Mouse (Mus musculus) hindbrain, embryonic 13.5 days (tissue): Measurements from ENCODE around the gene Rps3. TPM values are rescaled to one million over a fixed set of nuclear protein-coding genes. Genes with fewer than 3 reads are reported as not detected.
"Not testable (repeated sequence)": the region's sequence is repeated elsewhere in the genome, so short reads cannot be mapped to it uniquely, and the experiment has no call there.

Experiments
- ATAC-seq: fragments of 200-750 bp; cut with Nextera tagmentation; 2 replicates; pipeline ENCODE4 v1.8.0; 2017; ENCODE audit warnings: moderate TSS enrichment; ENCODE audit not compliant: low FRiP score
- H3K27ac ChIP-seq: fragments of 300-500 bp; sonication (generic); 2 replicates; pipeline ENCODE4 v1.5.1; 2015; ENCODE audit warnings: inconsistent platforms, mild to moderate bottlenecking, moderate library complexity
- H3K27me3 ChIP-seq: fragments of 300-500 bp; sonication (generic); 2 replicates; pipeline ENCODE4 v1.6.1; 2015; ENCODE audit warnings: mild to moderate bottlenecking, inconsistent platforms
- H3K36me3 ChIP-seq: fragments of 300-500 bp; sonication (generic); 2 replicates; pipeline ENCODE4 v1.6.1; 2015; ENCODE audit warnings: mild to moderate bottlenecking, inconsistent platforms
- H3K4me1 ChIP-seq: fragments of 300-500 bp; sonication (generic); replicated peaks from 2 replicates; pipeline ENCODE4 v1.6.1; 2015; ENCODE audit warnings: inconsistent platforms
- H3K4me2 ChIP-seq: fragments of 300-500 bp; sonication (generic); 2 replicates; pipeline ENCODE4 v1.6.1; 2015; ENCODE audit warnings: inconsistent platforms, mild to moderate bottlenecking, moderate library complexity
- H3K4me3 ChIP-seq: fragments of 300-500 bp; sonication (generic); 2 replicates; pipeline ENCODE4 v1.5.1; 2015; ENCODE audit warnings: mild to moderate bottlenecking, inconsistent platforms
- H3K9ac ChIP-seq: fragments of 300-500 bp; sonication (generic); 2 replicates; pipeline ENCODE4 v1.6.1; 2015; ENCODE audit warnings: mild to moderate bottlenecking, inconsistent platforms
- H3K9me3 ChIP-seq: fragments of 300-500 bp; sonication (generic); 2 replicates; pipeline ENCODE4 v1.6.1; 2016; ENCODE audit warnings: inconsistent platforms
- whole genome bisulfite sequencing: fragments of 180-500 bp; shearing (Covaris S2); methylation state at CpG from one replicate; pipeline ENCODE4 v1.1.7; 2015; 5-methylcytosine and 5-hydroxymethylcytosine counted together
- polyA plus RNA-seq: library from polyadenylated mRNA; unstranded; fragments of >200 nt; fragmentation: Nextera tagmentation; extraction: Ambion mirVana; gene quantifications from 2 replicates; pipeline ENCODE4 v1.2.1, GENCODE M21; 2015

The Rps3 gene
- polyA plus RNA-seq = 523 and 532 TPM in 2 replicates

DNA sequence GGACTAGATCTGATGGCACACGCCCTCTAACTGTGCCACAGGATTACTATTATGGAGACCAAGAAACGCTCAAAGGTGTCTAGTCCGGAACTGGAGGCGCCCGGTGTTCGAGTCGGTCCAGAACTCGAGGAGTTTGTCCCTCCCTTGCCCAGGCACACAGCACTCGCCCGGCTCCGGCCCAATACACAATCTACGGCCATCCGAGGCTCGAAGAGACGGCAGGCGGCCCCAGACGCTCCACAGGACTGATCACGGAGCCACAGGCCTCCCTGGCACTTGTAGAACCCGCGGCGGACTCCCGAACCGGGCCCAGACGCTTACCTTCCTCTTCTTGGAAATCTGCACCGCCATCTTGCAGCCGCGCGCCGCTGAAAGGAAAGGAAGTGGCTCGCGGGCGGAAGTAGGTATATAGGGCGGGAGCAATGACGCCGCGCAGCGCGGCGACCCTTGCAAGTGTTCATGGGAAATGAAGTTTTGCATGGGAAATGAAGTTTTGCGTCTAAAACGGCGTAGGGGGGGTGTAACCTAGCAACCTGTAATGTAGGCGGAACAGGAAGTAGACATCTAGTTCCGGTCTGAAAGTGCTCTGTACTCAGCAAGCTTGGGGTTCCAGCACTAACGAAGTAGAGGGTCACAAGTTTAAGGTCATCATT lies at the start of gene Rps3:
Rps3 (minus strand) TSS at position 468 of the 653 bp plus-strand sequence.
- peaks cover 20% of the 10 kb centered on the region for H3K27me3 ChIP-seq
- no peaks in the 10 kb centered on the region for H3K9me3 ChIP-seq
- H3K4me1 ChIP-seq = peaks cover 44% of the 10 kb centered on the region
- peak within 1 kb of the TSS; percentile 96 for H3K4me2 ChIP-seq
- whole genome bisulfite sequencing = under 1% methylated on average over 45 of the region's 45 CpGs
- H3K4me3 ChIP-seq = peak within 1 kb of the TSS; percentile 68
- peaks cover 39% of the 10 kb centered on the region for H3K36me3 ChIP-seq
- H3K27ac ChIP-seq = peak within 1 kb of the TSS; percentile 88
- peak within 1 kb of the TSS; percentile 88 for H3K9ac ChIP-seq
- peak; percentile 97 for ATAC-seq

DNA sequence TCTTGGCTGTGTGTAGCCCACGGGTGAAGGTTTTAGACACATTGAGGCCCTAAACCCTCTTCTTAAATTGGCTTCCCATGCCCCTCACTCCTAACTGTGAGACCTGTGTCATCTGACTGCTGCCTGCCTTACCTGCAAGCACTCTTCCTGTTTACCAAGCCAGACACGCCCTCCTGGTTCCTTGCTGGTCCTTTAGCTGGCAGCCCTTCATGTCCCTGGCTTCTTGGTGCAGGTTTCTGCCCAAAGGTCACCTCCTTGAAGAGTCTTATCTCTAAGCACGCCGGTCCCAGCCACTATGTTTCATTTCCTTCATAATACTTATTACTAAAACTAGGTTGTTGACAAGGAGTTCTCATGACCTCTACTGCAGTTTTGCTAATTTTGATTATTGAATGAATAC lies 49.0 kb upstream of the Rps3 start:
- Histone ChIP-seq H3K27ac (no peak overlapping the region), H3K9ac (no peak overlapping the region), H3K36me3 (no peaks in the 10 kb centered on the region), H3K9me3 (no peaks in the 10 kb centered on the region), H3K4me1 (peaks cover 32% of the 10 kb centered on the region), H3K4me2 (no peak overlapping the region), H3K4me3 (no peak overlapping the region), H3K27me3 (no peaks in the 10 kb centered on the region)
- ATAC-seq = no peak
- 93% methylated on average over 4 of the region's 4 CpGs for WGBS

DNA sequence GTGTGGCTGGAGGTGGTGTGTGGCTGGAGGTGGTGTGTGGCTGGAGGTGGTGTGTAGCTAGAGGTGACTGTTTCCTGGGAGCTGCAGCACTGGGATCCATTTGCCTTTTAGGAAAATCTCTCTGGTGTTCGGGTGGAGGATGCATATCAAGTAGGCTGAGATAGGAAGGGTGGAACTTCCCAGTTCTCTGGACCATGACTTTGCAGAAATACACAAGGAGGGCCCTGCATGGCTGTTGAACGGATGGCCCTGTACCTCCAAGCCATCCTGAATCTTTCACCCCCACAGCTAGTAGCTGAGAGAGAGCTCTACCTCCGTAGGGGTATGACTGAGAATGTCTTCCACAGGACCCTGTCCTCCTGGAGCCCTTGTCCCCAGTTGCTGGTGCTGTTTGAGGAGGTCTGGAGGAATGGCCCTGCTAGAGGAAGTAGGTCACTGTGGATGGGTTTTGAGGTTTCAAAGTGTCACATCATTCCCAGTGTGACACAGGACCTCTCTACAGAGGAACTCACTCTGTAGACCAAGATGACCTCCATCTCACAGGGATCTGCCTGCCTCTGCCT lies 48.0 kb upstream of the Rps3 start:
- Histone ChIP-seq H3K4me3 (no peak overlapping the region), H3K27ac (no peak overlapping the region), H3K4me2 (no peak overlapping the region), H3K27me3 (no peaks in the 10 kb centered on the region), H3K9ac (no peak overlapping the region), H3K36me3 (no peaks in the 10 kb centered on the region), H3K4me1 (peaks cover 22% of the 10 kb centered on the region), H3K9me3 (no peaks in the 10 kb centered on the region)
- 95% methylated on average over 3 of the region's 3 CpGs for WGBS
- ATAC-seq = no peak

DNA sequence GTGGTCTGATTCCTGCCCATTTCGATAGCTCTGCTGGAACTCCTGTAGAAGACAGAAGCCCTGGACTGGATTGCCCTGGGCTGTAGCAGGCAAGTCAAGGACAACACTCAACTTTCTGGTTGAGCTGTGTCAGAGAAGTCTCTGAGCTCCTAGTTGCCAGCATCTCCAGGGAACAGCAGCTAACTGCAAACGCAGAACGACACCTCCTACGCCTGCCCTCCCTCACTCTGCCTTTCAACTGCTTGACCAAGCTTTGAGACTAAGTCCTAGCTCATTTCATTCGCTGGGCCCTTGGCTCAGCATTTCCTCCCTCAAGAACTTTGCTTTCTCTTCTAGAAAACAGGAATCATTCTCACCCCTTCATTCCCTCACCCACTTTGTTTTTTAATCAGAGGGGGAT lies 45.9 kb upstream of the Rps3 start:
- Histone ChIP-seq H3K9me3 (no peaks in the 10 kb centered on the region), H3K27me3 (no peaks in the 10 kb centered on the region), H3K27ac (no peak overlapping the region), H3K36me3 (no peaks in the 10 kb centered on the region), H3K9ac (no peak overlapping the region), H3K4me2 (no peak overlapping the region), H3K4me1 (peaks cover 9% of the 10 kb centered on the region), H3K4me3 (no peak overlapping the region)
- ATAC-seq = no peak
- 54% methylated on average over 5 of the region's 5 CpGs for WGBS

DNA sequence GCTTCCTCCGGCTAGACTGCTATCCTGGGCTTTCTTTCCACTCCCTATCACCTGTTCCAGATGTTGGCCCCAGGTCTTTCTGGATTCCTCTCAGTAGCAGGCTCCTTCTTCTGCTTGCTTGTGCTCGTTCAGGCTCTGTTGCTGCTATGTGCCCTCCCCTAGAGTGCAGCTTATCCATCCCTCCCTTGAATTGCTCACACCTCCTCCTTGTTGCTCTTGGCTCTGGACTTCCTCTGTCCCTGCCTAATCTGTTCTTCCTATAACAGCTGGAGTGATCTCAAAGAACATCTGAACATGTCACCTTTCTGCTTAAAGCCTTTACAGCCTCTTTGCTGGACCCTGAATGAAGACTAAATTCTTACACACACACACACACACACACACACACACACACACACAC lies 45.0 kb upstream of the Rps3 start:
- ATAC-seq = no peak
- Histone ChIP-seq H3K9ac (no peak overlapping the region), H3K36me3 (no peaks in the 10 kb centered on the region), H3K4me3 (no peak overlapping the region), H3K9me3 (no peaks in the 10 kb centered on the region), H3K4me1 (peaks cover under 1% of the 10 kb centered on the region; the same call in 1 of the 2 replicates), H3K27ac (no peak overlapping the region), H3K27me3 (no peaks in the 10 kb centered on the region), H3K4me2 (no peak overlapping the region)
- 60% methylated on average over 2 of the region's 2 CpGs for WGBS

DNA sequence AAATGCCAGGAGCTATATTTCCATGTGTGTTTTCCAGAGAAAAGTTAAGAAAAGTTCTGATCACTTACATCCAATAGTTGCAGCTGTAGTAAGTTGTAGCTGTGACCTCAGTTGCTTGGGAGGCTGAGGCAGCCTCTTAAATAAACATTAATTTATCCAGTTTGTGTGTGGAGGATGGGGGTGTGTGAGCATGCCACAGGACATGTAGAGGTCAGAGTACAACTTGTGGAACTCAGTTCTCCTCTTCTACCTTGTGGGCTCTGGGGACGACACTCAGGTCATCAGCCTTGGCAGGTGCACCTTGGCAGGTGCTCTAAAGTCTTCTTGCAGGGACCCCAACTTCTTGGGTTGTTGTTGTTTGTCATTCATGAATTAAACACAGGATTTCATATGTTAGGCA lies 40.3 kb upstream of the Rps3 start:
- 88% methylated on average over 1 of the region's 1 CpGs for WGBS
- no peaks in the 10 kb centered on the region for H3K36me3 ChIP-seq
- H3K4me1 ChIP-seq = no peaks in the 10 kb centered on the region
- no peak for ATAC-seq
- H3K4me3 ChIP-seq = no peak overlapping the region
- no peaks in the 10 kb centered on the region for H3K27me3 ChIP-seq
- no peak overlapping the region for H3K4me2 ChIP-seq
- no peak overlapping the region for H3K27ac ChIP-seq
- no peak overlapping the region for H3K9ac ChIP-seq
- H3K9me3 ChIP-seq = no peaks in the 10 kb centered on the region

DNA sequence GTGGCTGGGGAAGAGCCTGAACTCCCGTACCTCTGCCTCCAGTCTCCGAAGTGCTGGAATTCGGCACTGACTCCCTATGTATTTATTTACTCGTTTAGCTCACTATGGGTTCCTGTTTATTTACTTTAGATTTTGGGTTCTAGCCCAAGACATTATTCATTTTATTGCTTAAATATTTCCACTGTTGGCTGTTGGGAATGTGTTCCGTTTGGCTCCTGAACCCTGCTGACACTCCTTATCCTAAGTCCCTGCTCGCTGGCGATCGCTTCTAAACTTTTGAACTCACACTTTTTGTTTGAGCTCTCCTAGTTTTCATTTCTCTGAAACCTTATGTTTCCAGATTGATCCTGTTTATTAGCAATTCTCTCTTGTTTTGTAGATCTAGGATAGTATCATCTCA lies 39.6 kb upstream of the Rps3 start:
- 82% methylated on average over 8 of the region's 8 CpGs for WGBS
- ATAC-seq = no peak
- H3K4me1 ChIP-seq = no peaks in the 10 kb centered on the region
- H3K9me3 ChIP-seq = no peaks in the 10 kb centered on the region
- H3K4me3 ChIP-seq = no peak overlapping the region
- H3K4me2 ChIP-seq = no peak overlapping the region
- H3K36me3 ChIP-seq = no peaks in the 10 kb centered on the region
- no peak overlapping the region for H3K9ac ChIP-seq
- no peaks in the 10 kb centered on the region for H3K27me3 ChIP-seq
- no peak overlapping the region for H3K27ac ChIP-seq

DNA sequence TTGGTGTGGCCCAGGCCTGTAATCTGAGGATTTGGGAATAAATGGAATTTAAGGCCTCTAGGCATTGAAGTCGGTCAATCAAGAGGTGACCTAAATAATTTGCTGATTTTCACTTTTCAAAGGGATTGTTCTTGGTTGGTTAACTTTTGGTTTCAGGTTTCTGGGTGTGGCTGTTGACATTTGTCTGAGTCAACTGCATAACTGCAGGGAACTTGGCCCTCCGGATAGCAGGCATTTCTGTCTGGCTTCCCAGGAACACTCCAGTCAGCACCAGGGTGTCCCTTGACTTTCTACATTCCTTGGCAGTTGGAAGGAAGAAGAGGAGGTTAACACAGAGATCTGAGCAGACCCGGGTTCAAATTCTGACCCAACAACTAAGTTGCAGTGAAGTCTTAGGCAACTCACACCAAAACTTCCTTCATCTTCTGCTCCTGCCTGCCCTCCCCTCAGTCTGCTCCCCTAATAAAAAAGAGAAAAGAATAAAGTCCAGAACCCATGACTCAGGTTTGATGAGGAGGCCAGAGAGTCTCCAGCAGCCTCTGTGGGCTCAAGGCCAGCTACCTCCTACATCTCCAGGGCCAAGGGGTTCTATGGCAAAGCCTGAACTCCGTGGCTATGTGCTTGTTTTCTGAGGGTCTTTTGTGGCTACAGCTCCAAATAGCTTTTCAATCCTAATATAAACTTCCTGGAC lies 35.6 kb upstream of the Rps3 start:
- no peak overlapping the region for H3K4me3 ChIP-seq
- no peak for ATAC-seq
- no peak overlapping the region for H3K9ac ChIP-seq
- H3K27ac ChIP-seq = no peak overlapping the region
- no peaks in the 10 kb centered on the region for H3K4me1 ChIP-seq
- H3K9me3 ChIP-seq = no peaks in the 10 kb centered on the region
- H3K4me2 ChIP-seq = no peak overlapping the region
- no peaks in the 10 kb centered on the region for H3K36me3 ChIP-seq
- 66% methylated on average over 4 of the region's 4 CpGs for WGBS
- H3K27me3 ChIP-seq = no peaks in the 10 kb centered on the region

DNA sequence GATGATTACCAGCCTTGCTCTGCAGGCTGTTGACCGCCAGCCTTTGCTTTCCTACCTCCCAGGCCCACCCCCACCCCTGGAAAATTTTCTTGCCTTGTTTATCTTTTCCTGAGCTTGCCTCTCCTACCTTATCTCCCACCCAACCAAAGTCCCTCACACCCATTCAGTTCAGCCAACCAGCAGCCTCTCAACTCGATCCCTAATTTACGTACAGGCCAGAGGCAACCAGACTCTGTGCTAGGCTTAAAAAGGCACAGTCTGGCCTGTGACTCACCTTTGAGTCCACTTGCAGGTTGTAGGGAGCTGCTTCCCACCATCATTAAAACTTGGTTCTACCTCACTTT lies 33.2 kb upstream of the Rps3 start:
- 86% methylated on average over 3 of the region's 3 CpGs for WGBS
- Histone ChIP-seq H3K4me1 (no peaks in the 10 kb centered on the region), H3K9me3 (no peaks in the 10 kb centered on the region), H3K4me2 (no peak overlapping the region), H3K27ac (no peak overlapping the region), H3K9ac (no peak overlapping the region), H3K36me3 (no peaks in the 10 kb centered on the region), H3K27me3 (no peaks in the 10 kb centered on the region), H3K4me3 (no peak overlapping the region)
- no peak for ATAC-seq

DNA sequence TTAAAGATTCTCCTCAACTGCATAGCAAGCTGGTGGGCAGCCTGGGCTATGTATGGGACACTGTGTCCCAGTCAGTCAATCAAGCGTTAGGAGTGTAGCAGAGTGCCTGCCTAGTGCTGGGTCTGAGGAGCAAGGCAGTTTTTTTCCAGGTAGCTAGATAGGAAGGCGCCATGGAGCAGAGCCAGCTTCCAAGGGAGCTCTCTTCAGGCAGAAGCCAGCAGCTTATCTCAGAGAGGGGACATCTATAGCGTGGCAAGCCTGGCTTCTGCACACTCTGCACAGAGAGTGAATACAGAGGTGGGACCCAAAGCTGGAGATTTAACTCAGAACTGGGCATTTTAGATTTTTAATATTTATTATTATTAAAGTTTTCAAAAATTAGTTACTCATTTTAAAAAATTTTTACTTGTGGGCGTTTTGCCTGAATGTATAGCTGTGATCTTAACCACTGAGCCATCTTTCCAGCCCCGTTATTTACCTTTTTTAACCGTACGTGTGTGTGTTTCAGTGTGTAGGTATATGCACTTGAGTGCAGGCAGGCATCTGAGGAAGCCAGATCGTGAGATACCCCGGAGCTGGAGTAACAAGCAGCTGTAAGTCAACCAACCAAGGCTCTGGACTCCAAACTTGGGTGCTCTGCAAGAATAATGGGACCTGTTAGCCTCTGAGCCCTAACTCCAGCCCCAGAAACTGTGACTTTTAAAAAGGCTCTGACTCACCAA lies 32.7 kb upstream of the Rps3 start:
- Histone ChIP-seq H3K9ac (no peak overlapping the region), H3K4me3 (no peak overlapping the region), H3K36me3 (no peaks in the 10 kb centered on the region), H3K9me3 (no peaks in the 10 kb centered on the region), H3K27ac (no peak overlapping the region), H3K4me2 (no peak overlapping the region), H3K27me3 (no peaks in the 10 kb centered on the region), H3K4me1 (no peaks in the 10 kb centered on the region)
- no peak for ATAC-seq
- WGBS = 89% methylated on average over 9 of the region's 9 CpGs

DNA sequence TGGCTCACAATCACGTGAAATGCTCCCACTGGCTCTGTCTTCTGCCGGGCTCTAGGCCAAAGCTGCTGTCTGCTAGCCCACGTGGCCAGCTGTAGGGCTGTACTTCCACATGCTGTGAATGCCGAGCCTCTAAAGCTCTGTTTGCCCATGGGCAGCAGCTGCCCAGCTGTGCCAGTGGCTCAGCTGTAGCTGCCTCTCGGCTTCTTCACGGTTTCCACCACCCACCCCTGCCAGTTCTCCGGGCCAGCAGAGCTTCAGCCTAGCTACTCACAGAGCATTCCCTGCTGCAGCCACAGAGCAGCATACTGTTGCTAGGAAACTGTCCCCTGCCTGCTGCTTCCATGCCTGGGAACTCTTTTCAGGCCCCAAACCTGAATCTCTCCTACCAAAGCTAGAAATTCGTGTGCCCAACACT lies 26.6 kb upstream of the Rps3 start:
- Histone ChIP-seq H3K4me3 (no peak overlapping the region), H3K36me3 (no peaks in the 10 kb centered on the region), H3K27me3 (no peaks in the 10 kb centered on the region), H3K4me2 (peak overlapping the region; percentile 43), H3K27ac (peak overlapping the region; percentile 71), H3K9me3 (no peaks in the 10 kb centered on the region), H3K4me1 (peaks cover 11% of the 10 kb centered on the region), H3K9ac (0 out of 2 replicates have a peak overlapping the region, but pooled peaks have one; percentile 39)
- under 1% methylated on average over 8 of the region's 8 CpGs for WGBS
- ATAC-seq = peak; percentile 80

DNA sequence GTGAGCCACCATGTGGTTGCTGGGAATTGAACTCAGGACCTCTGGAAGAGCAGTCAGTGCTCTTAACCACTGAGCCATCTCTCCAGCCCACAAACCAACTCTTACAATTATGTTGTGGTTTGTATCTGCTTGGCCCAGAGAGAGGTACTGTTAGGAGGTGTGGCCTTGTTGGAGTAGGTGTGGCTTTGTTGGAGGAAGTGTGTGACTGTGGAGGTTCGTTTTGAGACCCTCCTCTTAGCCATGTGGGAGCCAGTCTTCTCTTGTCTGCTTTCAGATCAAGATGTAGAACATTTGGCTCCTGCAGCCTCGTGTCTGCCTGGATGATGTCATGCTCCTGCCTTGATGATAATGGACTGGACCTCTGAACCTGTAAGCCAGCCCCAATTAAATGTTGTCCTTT lies 24.6 kb upstream of the Rps3 start:
- H3K4me1 ChIP-seq = peaks cover 11% of the 10 kb centered on the region
- H3K27ac ChIP-seq, H3K27me3 ChIP-seq, ATAC-seq, H3K9me3 ChIP-seq, H3K36me3 ChIP-seq, H3K4me3 ChIP-seq, H3K4me2 ChIP-seq, H3K9ac ChIP-seq: not testable (repeated sequence)
- 50% methylated on average over 2 of the region's 2 CpGs for WGBS
